8 mouse cellular contexts compared by ENCODE assay signal in genomic region chr3:40800373-40800823, GRCm38 (mm10). TPM values are rescaled to one million over a fixed set of nuclear protein-coding genes. Genes with fewer than 3 reads are reported as not detected.
DNase-seq lines count a peak whose midpoint lies in the region; ATAC-seq and TF ChIP-seq lines count a peak whose summit lies in the region.

No protein-coding gene starts in this region.

- peak overlapping the region; percentile 98 for H3K4me3 ChIP-seq in heart, embryonic 13.5 days
- peak overlapping the region; percentile 64 for H3K4me3 ChIP-seq in forebrain, embryonic 15.5 days
- peak overlapping the region; percentile 77 for H3K4me3 ChIP-seq in lung, adult 2 months (replicated peaks; ENCODE audit: extremely low read depth, low read depth, low read length)

- peaks cover 25% of the 10 kb centered on the region for H3K36me3 ChIP-seq in heart, embryonic 13.5 days
- peaks cover 7% of the 10 kb centered on the region for H3K36me3 ChIP-seq in forebrain, embryonic 15.5 days

- DNase-seq in heart, postnatal 36 days, result no peak
- DNase-seq in brain, adult 2 months (ENCODE audit: low read depth, low spot score), result peak; percentile 31
- DNase-seq in kidney, adult 8-10 months, result peak; percentile 15 to 31
- no peak for DNase-seq in lung, adult 2 months
- DNase-seq in ovary, postnatal 10 days (ENCODE audit: low spot score), result peak; percentile 27
- peak; percentile 52 to 73 for DNase-seq in thymus, postnatal 36 days

- TF ChIP-seq POLR2A in lung, adult 2 months (IDR thresholded peaks at IDR 0.05; ENCODE audit: borderline replicate concordance, extremely low read depth, low read depth, low read length), result no peak

- no peak for TF ChIP-seq CTCF in lung, adult 2 months (IDR thresholded peaks at IDR 0.05; ENCODE audit: insufficient read depth, low read length)

- H3K27ac ChIP-seq in heart, embryonic 13.5 days (replicated peaks), result peak overlapping the region; percentile 79
- peak overlapping the region; percentile 51; the same call in 1 of the 2 replicates for H3K27ac ChIP-seq in forebrain, embryonic 15.5 days (replicated peaks)

- intact Hi-C loops in heart, postnatal 36 days (cut with DNase I), result loop anchor here (5.0 kb wide), 1 partner anchor 47 kb away; the partner anchor contains the start of genes Abhd18 and Mfsd8

- H3K4me2 ChIP-seq in heart, embryonic 13.5 days, result peak overlapping the region; percentile 90
- H3K4me2 ChIP-seq in forebrain, embryonic 15.5 days (replicated peaks), result peak overlapping the region; percentile 98

- H3K27me3 ChIP-seq in heart, embryonic 13.5 days (replicated peaks), result no peaks in the 10 kb centered on the region
- H3K27me3 ChIP-seq in forebrain, embryonic 15.5 days, result no peaks in the 10 kb centered on the region

- H3K9me3 ChIP-seq in heart, embryonic 13.5 days, result no peaks in the 10 kb centered on the region
- no peaks in the 10 kb centered on the region for H3K9me3 ChIP-seq in forebrain, embryonic 15.5 days

- H3K4me1 ChIP-seq in heart, embryonic 13.5 days, result peaks cover 15% of the 10 kb centered on the region
- peaks cover 17% of the 10 kb centered on the region for H3K4me1 ChIP-seq in forebrain, embryonic 15.5 days
- no peaks in the 10 kb centered on the region; the same call in 1 of the 2 replicates for H3K4me1 ChIP-seq in lung, adult 2 months (ENCODE audit: control insufficient read depth, insufficient read depth, low read length)

- ATAC-seq in heart, embryonic 13.5 days (ENCODE audit: extremely low read depth, insufficient number of reproducible peaks, low FRiP score, low TSS enrichment), result peak; percentile 75
- peak; percentile 89 for ATAC-seq in forebrain, embryonic 15.5 days (replicated peaks)

- 0% methylated on average over 26 of the region's 37 CpGs for WGBS in heart, embryonic 13.5 days
- 0% methylated on average over 35 of the region's 37 CpGs for WGBS in forebrain, embryonic 15.5 days
- 1% methylated on average over 37 of the region's 37 CpGs for WGBS in lung, adult 2 months

- peak overlapping the region; percentile 92 for H3K9ac ChIP-seq in heart, embryonic 13.5 days
- H3K9ac ChIP-seq in forebrain, embryonic 15.5 days (replicated peaks), result peak overlapping the region; percentile 62

RNA-seq across cellular contexts. Expression of gene Plk4, which starts 0.6 kb away (rescaled TPM):
- 32.3 and 39.3 TPM in 2 replicates for polyA plus RNA-seq in heart, embryonic 13.5 days (2015; fragmentation: Nextera tagmentation; extraction: Ambion mirVana)
- 1 to 10 TPM; 1.6 to 3.2 TPM for total RNA-seq in heart, postnatal 36 days (2021)
- polyA plus RNA-seq in forebrain, embryonic 15.5 days (2015; fragmentation: Nextera tagmentation; extraction: Ambion mirVana), result 26.1 and 27.2 TPM in 2 replicates
- 1.5 and 1.8 TPM in 2 replicates for polyA plus RNA-seq in lung, adult 2 months (2012; rRNA removed)

RNA-seq across cellular contexts. Expression of gene Mfsd8, which starts 46.3 kb away (rescaled TPM):
- polyA plus RNA-seq in heart, embryonic 13.5 days (2015; fragmentation: Nextera tagmentation; extraction: Ambion mirVana), result 5.3 and 5.5 TPM in 2 replicates
- total RNA-seq in heart, postnatal 36 days (2021), result 10 to 100 TPM; 18.4 to 19.5 TPM
- polyA plus RNA-seq in forebrain, embryonic 15.5 days (2015; fragmentation: Nextera tagmentation; extraction: Ambion mirVana), result 26.0 and 26.5 TPM in 2 replicates
- 2.8 and 4.4 TPM in 2 replicates for polyA plus RNA-seq in lung, adult 2 months (2012; rRNA removed)

RNA-seq across cellular contexts. Expression of gene Abhd18, which starts 46.4 kb away (rescaled TPM):
- polyA plus RNA-seq in heart, embryonic 13.5 days (2015; fragmentation: Nextera tagmentation; extraction: Ambion mirVana), result 13.7 and 14.3 TPM in 2 replicates
- 10 to 100 TPM; 93.5 to 99.1 TPM for total RNA-seq in heart, postnatal 36 days (2021)
- 12.4 and 16.6 TPM in 2 replicates for polyA plus RNA-seq in forebrain, embryonic 15.5 days (2015; fragmentation: Nextera tagmentation; extraction: Ambion mirVana)
- polyA plus RNA-seq in lung, adult 2 months (2012; rRNA removed), result 2.5 and 3.0 TPM in 2 replicates

RNA-seq across cellular contexts. Expression of gene Hspa4l, which starts 56.1 kb away (rescaled TPM):
- polyA plus RNA-seq in heart, embryonic 13.5 days (2015; fragmentation: Nextera tagmentation; extraction: Ambion mirVana), result 25.8 and 28.0 TPM in 2 replicates
- 10 to 100 TPM; 49.8 to 59.0 TPM for total RNA-seq in heart, postnatal 36 days (2021)
- polyA plus RNA-seq in forebrain, embryonic 15.5 days (2015; fragmentation: Nextera tagmentation; extraction: Ambion mirVana), result 38.2 and 48.1 TPM in 2 replicates
- 14.5 and 24.6 TPM in 2 replicates for polyA plus RNA-seq in lung, adult 2 months (2012; rRNA removed)

Comparison
In these comparisons a context has a peak if more than half of its experiments do, and no peak if none do; other contexts are left out.
1. DNase-seq: peak in brain, adult 2 months (single experiment), kidney, adult 8-10 months (2 of 2), ovary, postnatal 10 days (single experiment) and thymus, postnatal 36 days (2 of 2); none in heart, postnatal 36 days (0 of 2) and lung, adult 2 months (single experiment).
2. Peak in every context shown above with its lines, with median percentiles within 50 percentile points of each other: H3K4me3 ChIP-seq.